Mouse (Mus musculus) forebrain, embryonic 14.5 days (tissue): ENCODE measurements around the gene Ryr2. TPM values are rescaled to one million over a fixed set of nuclear protein-coding genes. Genes with fewer than 3 reads are reported as not detected.

Source experiments
- ATAC-seq: fragments of 200-750 bp; cut with Nextera tagmentation; 2 replicates; pipeline ENCODE4 v1.8.0; 2017; ENCODE audit warnings: mild to moderate bottlenecking, moderate library complexity
- DNase-seq: peaks from one replicate; pipeline ENCODE4 v3.0.0-alpha.2; 2015; ENCODE audit warnings: low spot score
- H3K27ac ChIP-seq: fragments of 300-500 bp; sonication (generic); 2 replicates; pipeline ENCODE4 v1.5.1; 2014; ENCODE audit warnings: low read depth, mild to moderate bottlenecking, control low read depth, low read length, moderate library complexity
- H3K27me3 ChIP-seq: fragments of 300-500 bp; sonication (generic); replicated peaks from 2 replicates; pipeline ENCODE4 v1.6.1; 2014; ENCODE audit warnings: low read length, control low read depth, mixed read lengths; ENCODE audit not compliant: control insufficient read depth, insufficient read depth
- H3K36me3 ChIP-seq: fragments of 300-500 bp; sonication (generic); 2 replicates; pipeline ENCODE4 v1.6.1; 2014; ENCODE audit warnings: low read length, control low read depth; ENCODE audit not compliant: control insufficient read depth, insufficient read depth
- H3K4me1 ChIP-seq: fragments of 300-500 bp; sonication (generic); 2 replicates; pipeline ENCODE4 v1.6.1; 2014; ENCODE audit warnings: antibody characterized with exemption, low read length, control low read depth; ENCODE audit not compliant: control insufficient read depth, insufficient read depth
- H3K4me2 ChIP-seq: fragments of 300-500 bp; sonication (generic); 2 replicates; pipeline ENCODE4 v1.6.1; 2014; ENCODE audit warnings: mild to moderate bottlenecking, control low read depth, low read length
- H3K4me3 ChIP-seq: fragments of 300-500 bp; sonication (generic); 2 replicates; pipeline ENCODE4 v1.5.1; 2014; ENCODE audit warnings: low read depth, low read length, control low read depth
- H3K9ac ChIP-seq: fragments of 300-500 bp; sonication (generic); 2 replicates; pipeline ENCODE4 v1.6.1; 2014; ENCODE audit warnings: mild to moderate bottlenecking, low read length, control low read depth, moderate library complexity
- H3K9me3 ChIP-seq: fragments of 300-500 bp; sonication (generic); replicated peaks from 2 replicates; pipeline ENCODE4 v1.6.1; 2016; ENCODE audit warnings: low read length, control low read depth, mixed read lengths; ENCODE audit not compliant: control insufficient read depth
- WGBS: fragments of 180-500 bp; shearing (Covaris S2); extraction: QIAGEN DNeasy Blood & Tissue Kit; methylation state at CpG from one replicate; pipeline ENCODE4 v1.1.7; 2014; 5-methylcytosine and 5-hydroxymethylcytosine counted together
- polyA plus RNA-seq: library from polyadenylated mRNA; unstranded; fragments of >200 nt; fragmentation: Nextera tagmentation; extraction: Ambion mirVana; gene quantifications from 2 replicates; pipeline ENCODE4 v1.2.1, GENCODE M21; 2014

Gene Ryr2
- polyA plus RNA-seq, 1 experiment from 2014 or later = 0.76 TPM

DNA sequence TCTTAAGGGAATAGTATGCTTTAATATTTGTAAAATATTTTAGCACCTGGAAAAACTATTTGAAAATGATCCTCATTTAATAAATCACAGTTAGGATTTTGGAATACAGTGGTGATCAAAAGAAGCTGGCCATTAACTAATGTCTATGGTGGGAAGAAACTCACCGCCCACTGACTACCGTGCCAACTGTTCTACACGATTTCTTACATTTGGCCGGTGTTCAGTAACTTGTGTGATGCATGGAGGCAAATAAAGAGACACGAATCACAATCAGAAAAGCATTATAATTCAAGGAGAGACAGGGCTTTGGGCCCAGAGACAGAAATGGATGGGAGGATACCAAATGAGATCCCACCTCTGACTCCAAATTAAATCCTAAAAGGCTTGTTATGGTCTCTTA is 470.4 kb downstream of the Ryr2 start:
- ATAC-seq (no peak), DNase-seq (no peak)
- Histone ChIP-seq H3K9me3 (no peaks in the 10 kb centered on the region), H3K27ac (no peak overlapping the region), H3K36me3 (no peaks in the 10 kb centered on the region), H3K4me2 (no peak overlapping the region), H3K4me3 (no peak overlapping the region), H3K27me3 (no peaks in the 10 kb centered on the region), H3K4me1 (no peaks in the 10 kb centered on the region), H3K9ac (no peak overlapping the region)
- WGBS = 84% methylated on average over 5 of the region's 5 CpGs

DNA sequence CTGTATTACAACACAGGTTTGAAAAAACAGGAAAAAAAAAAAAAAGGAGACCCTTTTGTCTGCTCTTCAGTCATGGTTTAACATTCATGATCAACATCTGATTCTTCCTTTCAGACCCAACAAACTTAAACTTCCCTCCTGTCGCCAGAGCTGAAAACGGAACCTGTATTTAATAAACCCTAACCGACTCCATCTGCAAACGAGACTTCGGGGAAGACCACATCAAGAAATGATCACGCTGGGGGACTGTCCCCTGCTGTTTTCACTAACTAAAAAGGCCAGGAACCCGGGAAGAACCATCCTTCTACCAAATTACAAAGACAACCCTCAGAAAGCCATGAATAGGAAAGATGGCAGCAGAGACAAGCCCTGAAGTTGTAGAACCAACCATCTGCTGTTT is 482.2 kb downstream of the Ryr2 start:
- 68% methylated on average over 7 of the region's 7 CpGs for WGBS

DNA sequence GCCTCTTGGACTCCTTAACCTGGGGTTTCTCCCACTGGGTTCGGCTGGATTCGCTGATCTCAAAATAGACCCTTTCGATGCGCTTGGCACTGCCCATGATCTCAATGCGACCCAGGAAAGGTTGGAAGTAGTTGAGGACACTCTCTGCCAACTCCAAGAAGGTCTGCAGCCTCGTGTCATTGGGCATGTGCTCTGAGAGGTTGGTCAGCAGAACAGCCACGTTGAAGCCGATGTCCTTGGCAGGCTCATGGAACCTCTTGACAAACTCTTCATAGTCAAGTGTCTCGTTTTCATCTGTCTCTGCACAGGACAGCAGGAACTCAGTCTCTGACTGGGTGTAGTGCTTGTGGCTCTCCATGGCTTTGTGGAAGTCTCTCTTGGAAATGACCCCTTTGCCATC is 511.3 kb downstream of the Ryr2 start:
- no peaks in the 10 kb centered on the region for H3K36me3 ChIP-seq
- no peaks in the 10 kb centered on the region for H3K27me3 ChIP-seq
- H3K9ac ChIP-seq = no peak overlapping the region
- H3K4me2 ChIP-seq = no peak overlapping the region
- H3K4me3 ChIP-seq = no peak overlapping the region
- no peak for DNase-seq
- no peak overlapping the region for H3K27ac ChIP-seq
- H3K9me3 ChIP-seq = no peaks in the 10 kb centered on the region
- WGBS = 87% methylated on average over 9 of the region's 9 CpGs
- no peak for ATAC-seq
- no peaks in the 10 kb centered on the region for H3K4me1 ChIP-seq

More for the DNA sequence above, 482.2 kb downstream of the Ryr2 start:
- H3K4me1 ChIP-seq = no peaks in the 10 kb centered on the region
- H3K36me3 ChIP-seq = no peaks in the 10 kb centered on the region
- no peak for DNase-seq
- no peak for ATAC-seq
- no peak overlapping the region for H3K9ac ChIP-seq
- H3K9me3 ChIP-seq = no peaks in the 10 kb centered on the region
- no peak overlapping the region for H3K27ac ChIP-seq
- H3K4me3 ChIP-seq = no peak overlapping the region
- H3K4me2 ChIP-seq = no peak overlapping the region
- H3K27me3 ChIP-seq = no peaks in the 10 kb centered on the region

DNA sequence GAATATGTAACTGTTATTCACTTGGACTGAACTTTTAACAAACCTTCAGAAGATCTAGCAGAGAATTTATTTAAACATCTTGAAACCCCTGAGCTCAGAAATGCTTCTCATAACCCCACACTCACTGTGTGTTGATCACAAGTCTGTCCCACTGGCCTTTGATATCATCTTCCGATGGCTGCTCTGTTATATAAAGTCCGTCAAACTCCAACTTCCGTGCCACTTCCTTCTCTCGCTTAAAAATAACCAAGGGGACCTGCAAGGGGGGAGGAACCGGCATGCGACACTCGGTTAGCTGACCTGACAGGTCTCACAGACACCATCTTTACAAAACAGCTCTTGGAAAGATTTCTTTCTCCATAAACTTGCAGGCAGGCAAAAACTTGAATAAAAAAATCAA is 521.5 kb downstream of the Ryr2 start:
- no peak for ATAC-seq
- Histone ChIP-seq H3K9ac (no peak overlapping the region), H3K4me1 (no peaks in the 10 kb centered on the region), H3K27me3 (no peaks in the 10 kb centered on the region), H3K36me3 (no peaks in the 10 kb centered on the region), H3K4me3 (no peak overlapping the region), H3K27ac (no peak overlapping the region), H3K4me2 (no peak overlapping the region), H3K9me3 (no peaks in the 10 kb centered on the region)
- 89% methylated on average over 7 of the region's 7 CpGs for WGBS
- no peak for DNase-seq

DNA sequence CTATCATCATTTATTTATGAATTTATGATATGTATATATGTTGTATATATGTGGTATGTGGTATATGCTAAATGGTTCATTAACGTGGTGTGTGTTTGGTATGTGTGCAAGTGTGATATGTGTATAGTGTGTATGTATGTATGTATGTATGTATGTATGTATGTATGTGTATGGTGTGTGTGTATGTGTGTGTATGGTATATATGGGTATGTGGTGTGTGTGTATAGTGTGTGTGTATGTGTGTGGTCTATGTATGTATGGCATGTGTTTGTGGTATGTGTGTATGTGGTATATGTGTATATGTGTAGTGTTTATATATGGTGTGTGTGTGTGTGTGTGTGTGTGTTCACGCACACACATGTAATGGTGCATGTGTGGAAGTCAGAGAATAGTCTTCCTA is 534.2 kb downstream of the Ryr2 start:
- H3K36me3 ChIP-seq = no peaks in the 10 kb centered on the region
- WGBS = 46% methylated on average over 2 of the region's 2 CpGs
- ATAC-seq = no peak

DNA sequence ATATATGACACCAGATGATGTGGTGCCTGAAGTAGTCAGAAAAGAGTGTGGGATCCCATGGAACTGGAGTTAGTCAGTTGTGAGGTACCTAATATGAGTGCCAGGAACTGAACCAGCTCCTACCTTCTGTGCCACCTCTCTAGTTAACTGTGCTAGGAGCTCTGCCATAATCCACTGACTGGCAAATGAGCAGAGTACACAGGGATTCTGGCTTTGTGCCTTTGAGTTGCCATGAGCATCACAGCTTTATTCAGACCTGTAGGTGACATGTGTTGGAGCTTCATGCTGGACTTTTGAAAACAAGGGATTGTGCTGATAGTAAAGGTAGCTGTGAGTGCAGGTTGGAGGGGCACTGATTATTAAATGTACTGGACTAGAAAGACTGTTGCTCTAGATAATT is 539.4 kb downstream of the Ryr2 start:
- Histone ChIP-seq H3K36me3 (no peaks in the 10 kb centered on the region), H3K9ac (no peak overlapping the region), H3K4me1 (no peaks in the 10 kb centered on the region), H3K9me3 (no peaks in the 10 kb centered on the region), H3K27me3 (no peaks in the 10 kb centered on the region), H3K4me3 (no peak overlapping the region), H3K4me2 (no peak overlapping the region), H3K27ac (no peak overlapping the region)
- no peak for DNase-seq
- ATAC-seq = no peak

More for the DNA sequence above, 534.2 kb downstream of the Ryr2 start:
- Histone ChIP-seq H3K4me2 (no peak overlapping the region), H3K27ac (no peak overlapping the region), H3K4me3 (no peak overlapping the region), H3K4me1 (no peaks in the 10 kb centered on the region), H3K9me3 (no peaks in the 10 kb centered on the region), H3K9ac (no peak overlapping the region), H3K27me3 (no peaks in the 10 kb centered on the region)
- no peak for DNase-seq

DNA sequence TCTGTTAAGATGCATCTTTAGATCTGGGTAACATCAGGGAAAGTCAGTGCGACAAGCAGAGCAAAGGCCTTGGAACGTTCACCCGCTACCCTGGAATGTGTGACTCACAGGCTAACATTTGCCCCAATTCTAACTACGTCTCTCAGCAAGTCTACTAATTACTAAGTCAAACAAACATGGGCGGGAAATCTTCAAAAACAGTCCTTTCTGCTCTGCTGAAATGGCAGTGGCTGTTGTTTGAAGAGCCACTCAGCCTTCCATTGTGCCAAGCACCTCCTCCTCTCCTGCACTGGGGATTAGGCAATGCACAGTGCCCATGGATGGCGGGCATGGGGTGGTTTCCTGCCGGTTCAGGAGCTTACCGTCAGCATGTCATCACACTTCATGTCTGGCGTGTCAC is 540.3 kb downstream of the Ryr2 start:
- ATAC-seq = no peak
- Histone ChIP-seq H3K9me3 (no peaks in the 10 kb centered on the region), H3K9ac (no peak overlapping the region), H3K4me3 (no peak overlapping the region), H3K36me3 (no peaks in the 10 kb centered on the region), H3K27me3 (no peaks in the 10 kb centered on the region), H3K27ac (no peak overlapping the region), H3K4me1 (no peaks in the 10 kb centered on the region), H3K4me2 (no peak overlapping the region)
- 63% methylated on average over 9 of the region's 9 CpGs for WGBS
- no peak for DNase-seq

DNA sequence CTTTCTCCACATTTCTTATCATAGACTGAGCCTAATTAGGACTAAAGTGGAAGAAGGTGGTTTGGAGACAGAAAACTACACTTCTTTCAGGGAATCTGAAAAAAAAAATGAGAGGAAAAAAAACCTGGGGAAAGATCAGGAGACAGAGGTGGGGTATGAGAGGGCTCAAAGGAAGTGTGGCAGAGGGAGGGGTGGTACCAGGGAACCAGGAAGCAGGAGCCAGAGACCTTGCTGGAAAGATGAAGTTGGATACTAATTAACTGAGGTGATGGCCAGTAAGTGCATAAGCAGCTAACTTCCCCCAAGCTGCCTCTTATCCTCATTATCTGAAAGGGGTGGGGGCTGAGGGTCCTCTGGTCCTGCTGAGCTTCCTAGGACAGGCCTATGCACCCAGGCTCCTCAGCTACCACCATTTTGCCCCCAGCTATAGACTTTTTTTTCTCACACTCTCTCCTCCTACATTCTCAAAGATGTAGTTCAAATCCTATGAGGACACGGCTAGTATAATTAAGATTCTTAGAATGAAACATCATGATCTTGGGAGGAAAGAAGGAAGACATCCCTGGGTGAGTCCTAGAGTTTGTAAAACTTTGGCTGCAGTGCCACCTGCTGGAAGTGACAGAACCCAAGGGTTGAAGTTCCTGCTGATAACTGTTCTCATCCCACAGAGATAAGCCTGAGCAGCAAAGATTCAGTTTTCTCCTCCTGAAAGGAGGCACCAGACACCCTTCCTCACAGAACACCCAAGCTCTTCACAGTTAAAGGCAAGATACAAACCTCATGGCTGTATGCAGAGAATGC is 543.3 kb downstream of the Ryr2 start:
- H3K27me3 ChIP-seq = no peaks in the 10 kb centered on the region
- H3K4me3 ChIP-seq = no peak overlapping the region
- WGBS = 33% methylated on average over 1 of the region's 1 CpGs
- ATAC-seq (peak; percentile 88), DNase-seq (peak; percentile 88)
- no peaks in the 10 kb centered on the region for H3K4me1 ChIP-seq
- no peak overlapping the region for H3K9ac ChIP-seq
- no peaks in the 10 kb centered on the region for H3K36me3 ChIP-seq
- H3K9me3 ChIP-seq = no peaks in the 10 kb centered on the region
- H3K27ac ChIP-seq = no peak overlapping the region
- H3K4me2 ChIP-seq = no peak overlapping the region

DNA sequence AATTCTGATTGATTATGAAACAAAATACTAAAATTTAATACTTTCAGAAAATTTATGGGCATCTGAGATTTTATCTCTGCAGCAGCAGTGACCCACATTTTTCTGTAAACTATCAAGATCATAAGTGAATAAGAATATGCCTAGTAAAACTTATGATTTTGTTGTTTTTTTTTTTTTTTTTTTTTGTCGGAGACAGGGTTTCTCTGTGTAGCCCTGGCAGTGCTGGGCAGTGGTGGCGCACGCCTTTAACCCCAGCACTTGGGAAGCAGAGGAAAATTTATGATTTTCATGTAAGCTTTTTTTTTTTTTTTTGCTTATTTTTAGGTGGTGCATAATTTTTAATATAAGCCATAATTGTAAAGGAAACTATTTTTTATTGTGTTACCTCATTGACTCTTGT is 557.1 kb downstream of the Ryr2 start:
- H3K4me3 ChIP-seq = no peak overlapping the region
- H3K9ac ChIP-seq = no peak overlapping the region
- DNase-seq (no peak), ATAC-seq (no peak)
- no peaks in the 10 kb centered on the region for H3K27me3 ChIP-seq
- 97% methylated on average over 3 of the region's 3 CpGs for WGBS
- H3K36me3 ChIP-seq = no peaks in the 10 kb centered on the region
- no peaks in the 10 kb centered on the region for H3K9me3 ChIP-seq
- H3K27ac ChIP-seq = no peak overlapping the region
- no peaks in the 10 kb centered on the region for H3K4me1 ChIP-seq
- H3K4me2 ChIP-seq = no peak overlapping the region
